10 mouse cellular contexts compared by ENCODE assay signal in the genomic region with DNA sequence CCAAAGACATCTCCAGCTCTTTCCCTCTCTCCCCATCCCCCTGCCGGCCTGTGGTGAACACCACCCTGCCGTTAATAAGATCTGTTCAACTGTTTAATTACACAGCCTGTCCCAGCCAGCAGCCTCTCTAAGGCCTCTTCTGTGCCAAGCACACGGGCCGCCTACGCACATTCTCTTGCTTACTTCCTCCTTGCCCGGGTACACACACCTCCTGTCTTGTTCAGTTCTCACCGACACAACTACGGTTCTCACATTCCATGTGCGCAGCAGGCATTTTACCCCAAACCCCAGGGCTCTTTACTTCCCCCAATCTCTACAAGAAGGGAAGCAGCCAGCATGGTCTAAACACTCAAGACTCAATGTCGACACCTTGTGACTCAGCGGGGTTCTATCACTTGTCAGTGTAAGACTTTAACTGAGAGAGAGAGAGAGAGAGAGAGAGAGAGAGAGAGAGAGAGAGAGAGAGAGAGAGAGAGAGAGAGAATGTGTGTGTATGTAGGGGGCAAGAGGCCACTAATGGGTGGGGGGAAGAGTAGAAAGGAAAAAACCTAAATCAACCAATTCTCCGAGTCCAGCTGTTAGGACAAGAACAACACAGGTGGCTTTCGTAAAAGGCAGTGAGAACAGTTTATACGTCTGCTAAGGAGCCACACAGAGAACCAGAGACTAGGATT.
DNase-seq lines count a peak whose midpoint lies in the region; ATAC-seq and TF ChIP-seq lines count a peak whose summit lies in the region.
"Had no signal": no experiment of that assay in that cellular context is flagged by ENCODE, and none has a peak within 500 bp of the region (broad histone marks: within the 10 kb centered on the region; RNA-seq: fewer than 3 reads in every experiment).

No protein-coding gene starts in this region.

- H3K36me3 ChIP-seq in heart, embryonic 10.5 days: no peaks in the 10 kb centered on the region
- no peaks in the 10 kb centered on the region for H3K36me3 ChIP-seq in heart, embryonic 11.5 days (ENCODE audit: control insufficient read depth, insufficient read depth, low read length)
- H3K36me3 ChIP-seq in thymus, adult 2 months (ENCODE audit: control insufficient read depth, insufficient read depth, low read length): 0 out of 2 replicates have a peak, but pooled peaks cover 6% of the 10 kb centered on the region
- H3K36me3 ChIP-seq in kidney, embryonic 14.5 days (ENCODE audit: control insufficient read depth, insufficient read depth, low read length): no peaks in the 10 kb centered on the region
- H3K36me3 ChIP-seq: heart, embryonic 15.5 days had no signal

- whole genome bisulfite sequencing in heart, embryonic 10.5 days: 66% methylated on average over 14 of the region's 14 CpGs
- 59% methylated on average over 14 of the region's 14 CpGs for WGBS in heart, embryonic 11.5 days (ENCODE audit: insufficient replicate concordance)
- 26% methylated on average over 14 of the region's 14 CpGs for WGBS in cerebellum, adult 2 months
- 56% methylated on average over 14 of the region's 14 CpGs for WGBS in thymus, adult 2 months
- WGBS in kidney, embryonic 14.5 days: 52% methylated on average over 14 of the region's 14 CpGs

- peaks cover 73% of the 10 kb centered on the region for H3K4me1 ChIP-seq in heart, embryonic 10.5 days
- H3K4me1 ChIP-seq in heart, embryonic 11.5 days (ENCODE audit: control insufficient read depth, insufficient read depth, low read length): peaks cover 52% of the 10 kb centered on the region
- peaks cover 38% of the 10 kb centered on the region for H3K4me1 ChIP-seq in cerebellum, adult 2 months (ENCODE audit: control insufficient read depth, insufficient read depth, low read length)
- peaks cover 13% of the 10 kb centered on the region for H3K4me1 ChIP-seq in thymus, adult 2 months (replicated peaks; ENCODE audit: control insufficient read depth, insufficient read depth, low read length)
- 0 out of 2 replicates have a peak, but pooled peaks cover 4% of the 10 kb centered on the region for H3K4me1 ChIP-seq in kidney, embryonic 14.5 days (ENCODE audit: control insufficient read depth, insufficient read depth, low read length)

- no peak for ATAC-seq in heart, embryonic 11.5 days (replicated peaks; ENCODE audit: insufficient number of reproducible peaks, low FRiP score, low TSS enrichment)
- ATAC-seq in kidney, embryonic 14.5 days (ENCODE audit: low FRiP score, low TSS enrichment): no peak

- no peak overlapping the region for H3K4me2 ChIP-seq in heart, embryonic 11.5 days
- no peak overlapping the region for H3K4me2 ChIP-seq in kidney, embryonic 14.5 days (replicated peaks; ENCODE audit: low read depth, low read length)
- H3K4me2 ChIP-seq: heart, embryonic 15.5 days; liver, embryonic 13.5 days had no signal

- no peak for TF ChIP-seq POLR2A in cerebellum, adult 2 months (IDR thresholded peaks at IDR 0.05; ENCODE audit: borderline replicate concordance, insufficient read depth, low read length)
- no peak for TF ChIP-seq POLR2A in thymus, adult 2 months (IDR thresholded peaks at IDR 0.05; ENCODE audit: control insufficient read depth, extremely low read depth, insufficient read depth, low read length, poor library complexity)

- TF ChIP-seq CTCF in cerebellum, adult 2 months (IDR thresholded peaks at IDR 0.05; ENCODE audit: borderline replicate concordance, insufficient read depth, low read depth, low read length): no peak
- TF ChIP-seq CTCF in thymus, adult 2 months (IDR thresholded peaks at IDR 0.05; ENCODE audit: borderline replicate concordance, control insufficient read depth, extremely low read depth, insufficient read depth, low read length, poor library complexity): no peak

- intact Hi-C loops in heart, postnatal 36 days (cut with DNase I): loop anchor here (5.0 kb wide), 4 partner anchors 33 to 333 kb away; no protein-coding TSS in a partner anchor

- no peaks in the 10 kb centered on the region for H3K27me3 ChIP-seq in heart, embryonic 10.5 days (ENCODE audit: insufficient read depth, poor library complexity, severe bottlenecking)
- no peaks in the 10 kb centered on the region for H3K27me3 ChIP-seq in heart, embryonic 11.5 days (ENCODE audit: control insufficient read depth, insufficient read depth, low read length)
- no peaks in the 10 kb centered on the region for H3K27me3 ChIP-seq in cerebellum, adult 2 months (ENCODE audit: control insufficient read depth, insufficient read depth, low read length)
- H3K27me3 ChIP-seq in thymus, adult 2 months (ENCODE audit: control insufficient read depth, insufficient read depth, low read length): no peaks in the 10 kb centered on the region
- H3K27me3 ChIP-seq in kidney, embryonic 14.5 days (ENCODE audit: control insufficient read depth, insufficient read depth, low read length): no peaks in the 10 kb centered on the region
- H3K27me3 ChIP-seq: heart, embryonic 15.5 days; liver, embryonic 13.5 days had no signal

- H3K4me3 ChIP-seq in heart, embryonic 10.5 days: no peak overlapping the region
- no peak overlapping the region for H3K4me3 ChIP-seq in heart, embryonic 11.5 days (ENCODE audit: low read depth, low read length)
- no peak overlapping the region for H3K4me3 ChIP-seq in cerebellum, adult 2 months (replicated peaks; ENCODE audit: insufficient read depth, low read depth, low read length)
- no peak overlapping the region for H3K4me3 ChIP-seq in thymus, adult 2 months (ENCODE audit: control insufficient read depth, insufficient read depth, low read length)
- no peak overlapping the region for H3K4me3 ChIP-seq in kidney, embryonic 14.5 days (ENCODE audit: low read length)
- H3K4me3 ChIP-seq: heart, embryonic 15.5 days; liver, embryonic 13.5 days had no signal

- no peaks in the 10 kb centered on the region for H3K9me3 ChIP-seq in heart, embryonic 10.5 days
- no peaks in the 10 kb centered on the region for H3K9me3 ChIP-seq in heart, embryonic 11.5 days (replicated peaks; ENCODE audit: control insufficient read depth, low read length)
- no peaks in the 10 kb centered on the region for H3K9me3 ChIP-seq in kidney, embryonic 14.5 days (ENCODE audit: control insufficient read depth, low read length)
- H3K9me3 ChIP-seq: heart, embryonic 15.5 days; liver, embryonic 13.5 days had no signal

- no peak overlapping the region for H3K9ac ChIP-seq in heart, embryonic 11.5 days (ENCODE audit: low read depth, low read length)
- no peak overlapping the region for H3K9ac ChIP-seq in kidney, embryonic 14.5 days (ENCODE audit: low read depth, low read length)
- H3K9ac ChIP-seq: heart, embryonic 15.5 days; liver, embryonic 13.5 days had no signal

- peak overlapping the region; percentile 48; the same call in 1 of the 2 replicates for H3K27ac ChIP-seq in heart, embryonic 10.5 days
- H3K27ac ChIP-seq in heart, embryonic 11.5 days (ENCODE audit: low read depth, low read length): no peak overlapping the region
- no peak overlapping the region for H3K27ac ChIP-seq in cerebellum, adult 2 months (ENCODE audit: insufficient read depth, low read length)
- no peak overlapping the region for H3K27ac ChIP-seq in thymus, adult 2 months (ENCODE audit: control insufficient read depth, insufficient read depth, low read length)
- H3K27ac ChIP-seq in kidney, embryonic 14.5 days (ENCODE audit: low read depth, low read length): no peak overlapping the region
- H3K27ac ChIP-seq: heart, embryonic 15.5 days; liver, embryonic 13.5 days had no signal

- no peak for DNase-seq in heart, embryonic 10.5 days (ENCODE audit: low spot score)
- peak; percentile 86 for DNase-seq in CD4-positive, CD25-positive, alpha-beta regulatory T cell, adult 2 months (ENCODE audit: low read depth, low spot score)
- DNase-seq in cerebellum, adult 2 months: peak; percentile 76 to 89
- peak; percentile 63 for DNase-seq in lung, postnatal 14 days
- DNase-seq in thymus, adult 2 months: no peak
- DNase-seq in heart, postnatal 36 days: no peak
- DNase-seq: liver, embryonic 13.5 days had no signal

Comparison
In these comparisons a context has a peak if more than half of its experiments do, and no peak if none do; other contexts are left out.
1. DNase-seq: peak in CD4-positive, CD25-positive, alpha-beta regulatory T cell, adult 2 months (single experiment), cerebellum, adult 2 months (2 of 2) and lung, postnatal 14 days (single experiment); none in heart, embryonic 10.5 days (single experiment), thymus, adult 2 months (single experiment) and heart, postnatal 36 days (0 of 2).